Mouse (Mus musculus): ENCODE measurements at regions not wholly inside any gene's neighbourhood (a gene's known extent, or its start where the extent isn't known, plus 50 kb on each side); places are given as distances from the start of the nearest gene placed in this dataset.
A peak's percentile ranks its signal among the peaks of the same experiment; 100 is the strongest.

GRCm38 (mm10) chr10:17531021-17531420, 192.0 kb upstream of the Cited2 start:
- peak; percentile 93 for DNase-seq

GRCm38 (mm10) chr10:17538944-17539533, 184.0 kb upstream of the Cited2 start:
- peak; percentile 65 for DNase-seq

GRCm38 (mm10) chr10:17540404-17541375, 182.3 kb upstream of the Cited2 start:
- DNase-seq: peak; percentile 89

- peak; percentile 78 for DNase-seq
Observed at GRCm38 (mm10) chr10:17542104-17542846, 180.7 kb upstream of the Cited2 start.

DNA sequence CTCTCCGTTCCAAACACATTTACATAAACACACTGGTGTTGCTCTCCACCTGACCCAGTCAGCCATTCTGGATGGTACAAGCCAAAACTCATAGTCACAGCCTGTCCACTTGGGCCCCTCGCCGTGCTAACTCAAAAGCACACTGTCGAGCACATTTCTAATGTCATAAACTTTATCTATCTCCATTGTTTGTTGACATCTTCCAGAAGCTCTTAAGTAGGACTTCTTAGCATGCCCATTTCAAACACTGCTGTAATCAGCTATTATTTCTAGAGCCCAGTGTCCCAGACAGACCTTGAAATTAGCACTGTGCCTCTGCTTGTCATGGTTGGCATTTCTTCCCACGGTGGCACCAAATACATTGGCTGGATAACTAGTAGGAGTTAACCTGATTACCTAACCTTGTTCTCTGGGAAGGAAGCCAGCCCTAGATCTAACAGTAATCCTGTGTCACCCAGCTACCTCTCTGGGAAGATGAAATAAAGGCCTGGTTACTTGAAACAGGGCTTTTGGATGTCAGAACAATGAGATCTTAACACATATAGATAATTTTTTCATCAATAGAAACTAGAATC, 180.1 kb upstream of the Cited2 start:
- peak; percentile 91 for DNase-seq

DNA sequence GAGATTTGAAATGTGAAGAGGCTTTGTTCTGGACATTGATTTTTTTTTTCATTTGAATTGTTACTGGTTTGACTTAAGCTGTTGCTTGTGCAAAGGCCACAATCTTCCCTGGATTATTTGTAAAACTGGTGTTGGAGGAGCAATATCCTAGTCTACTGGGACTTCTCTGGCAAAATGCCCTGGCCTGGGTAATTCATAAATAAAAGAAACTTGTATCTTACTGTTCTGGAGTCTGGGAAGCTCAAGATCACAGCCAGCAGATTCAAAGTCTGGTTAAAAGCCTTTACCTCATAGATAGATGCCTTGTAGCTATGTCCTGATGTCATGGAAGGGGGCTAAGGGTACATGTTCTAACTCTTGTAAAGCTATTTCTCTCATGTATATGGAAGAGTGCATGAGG, 177.7 kb upstream of the Cited2 start:
- peak; percentile 88 for DNase-seq

DNA sequence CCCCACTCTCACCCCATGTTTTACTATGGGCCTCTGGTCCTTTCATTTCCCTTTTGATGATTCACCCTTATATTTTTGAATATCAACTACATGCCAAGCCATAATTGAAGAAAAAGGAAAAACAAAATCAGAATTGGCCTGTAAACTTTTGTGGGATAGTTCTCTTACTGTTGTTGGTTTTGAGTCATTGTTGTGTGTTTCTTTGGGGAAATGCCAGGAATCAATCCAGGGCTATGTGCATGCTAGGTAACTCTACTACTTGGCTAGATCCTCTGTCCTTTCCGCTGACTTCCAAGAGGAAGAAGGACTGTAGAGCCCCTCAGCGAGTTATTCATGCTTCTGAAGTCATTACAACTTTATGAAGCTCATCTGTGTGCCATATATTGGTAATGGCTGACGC, 175.0 kb upstream of the Cited2 start:
- peak; percentile 49 for DNase-seq

- peak; percentile 41 for DNase-seq
Observed at GRCm38 (mm10) chr10:17548629-17549580, 174.1 kb upstream of the Cited2 start.

DNA sequence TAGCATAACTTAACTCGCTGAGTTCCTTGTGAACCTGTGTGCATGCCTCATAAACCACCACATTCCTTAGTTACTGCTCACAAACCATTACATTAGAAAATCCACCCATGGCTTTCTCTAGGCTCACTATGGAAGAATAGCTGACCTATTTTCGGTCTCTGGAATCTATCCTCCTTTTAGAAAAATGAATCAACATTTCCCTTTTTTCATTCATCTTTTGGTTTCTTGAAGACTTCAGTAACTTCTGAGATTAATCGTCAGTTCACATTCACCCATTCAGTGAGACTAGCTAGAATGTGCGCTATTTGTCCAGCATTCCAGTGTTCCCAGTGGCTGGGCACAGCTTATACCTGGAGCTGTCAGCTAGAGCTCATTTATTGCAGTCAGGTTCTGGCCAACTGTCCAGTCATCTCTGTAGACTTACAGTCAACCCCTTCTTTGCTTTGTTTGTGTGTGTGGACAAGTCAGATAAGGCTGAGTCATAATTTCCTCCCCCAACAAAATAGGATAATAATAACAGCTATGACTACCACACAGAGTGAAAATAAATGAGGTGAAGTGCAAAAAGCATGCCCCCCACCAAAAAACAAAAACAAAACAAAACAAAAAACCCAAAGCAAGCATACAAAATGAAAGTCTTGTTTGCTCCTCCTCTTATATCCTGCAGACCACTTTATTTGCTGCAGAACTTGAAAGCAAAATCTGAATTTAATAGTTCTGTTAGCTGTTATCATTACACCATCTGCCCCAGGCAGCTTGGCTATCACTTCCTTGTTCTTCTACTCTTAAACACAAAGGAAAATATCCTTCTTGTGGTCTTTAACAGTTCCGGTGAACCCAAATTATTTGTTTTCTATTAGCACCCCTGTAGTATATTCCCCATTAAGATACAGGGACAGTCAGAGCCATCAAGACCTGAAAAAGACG, 173.0 kb upstream of the Cited2 start:
- DNase-seq: peak; percentile 64

- peak; percentile 64 for DNase-seq
Observed at GRCm38 (mm10) chr10:17550638-17551013, 172.4 kb upstream of the Cited2 start.

DNA sequence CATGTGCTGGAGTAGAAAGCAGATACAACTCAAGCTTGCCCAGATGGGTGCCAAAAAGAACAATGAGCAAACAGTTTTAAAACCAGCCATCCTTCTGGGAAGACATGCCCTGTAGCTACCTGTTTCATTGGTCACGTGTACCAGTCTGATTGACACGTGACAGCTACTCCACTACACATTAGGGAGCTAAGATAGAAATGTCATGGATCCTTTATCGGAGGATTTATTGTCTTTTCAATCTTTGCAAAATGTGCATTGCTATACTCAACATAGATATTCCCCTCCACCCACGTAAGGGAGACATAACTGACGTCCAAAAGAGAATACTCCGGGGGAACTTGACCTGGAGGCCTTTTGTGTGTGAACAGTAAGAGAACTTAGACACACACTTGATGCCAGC, 171.1 kb upstream of the Cited2 start:
- DNase-seq: peak; percentile 71

- DNase-seq: no peak
Observed at GRCm38 (mm10) chr10:17552277-17552676, 170.7 kb upstream of the Cited2 start.

GRCm38 (mm10) chr10:17556391-17556790, 166.6 kb upstream of the Cited2 start:
- no peak for DNase-seq

DNA sequence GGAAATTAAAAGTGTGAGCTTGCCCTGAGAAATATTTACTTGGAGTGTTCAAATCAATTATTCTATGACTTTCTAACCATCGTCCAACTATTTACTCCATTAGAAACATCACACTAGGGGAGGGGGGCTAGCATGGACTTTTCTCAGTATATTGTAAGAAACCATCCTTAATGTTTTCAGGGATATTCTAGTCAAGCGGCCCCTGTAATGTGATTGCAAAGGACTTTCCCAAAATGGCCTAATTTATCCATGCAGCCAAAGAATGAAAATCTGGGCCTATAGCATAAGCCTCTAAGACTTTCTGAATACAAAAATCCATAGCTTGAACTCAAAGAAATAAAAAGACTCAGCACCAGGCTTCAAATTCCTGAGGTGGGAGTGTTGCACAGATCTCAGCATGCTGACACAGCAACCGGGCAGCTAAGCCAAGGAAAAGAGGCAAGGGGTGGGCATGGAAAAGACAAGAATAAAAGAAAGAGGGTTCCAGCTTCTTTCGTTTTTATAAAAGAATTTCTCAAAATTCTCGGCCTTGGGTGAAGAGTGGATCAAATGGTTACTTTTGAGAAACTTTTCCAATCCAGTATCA, 163.6 kb upstream of the Cited2 start:
- no peak for DNase-seq

- peak; percentile 93 for DNase-seq
Observed at GRCm38 (mm10) chr10:17559980-17560379, 163.0 kb upstream of the Cited2 start.

DNA sequence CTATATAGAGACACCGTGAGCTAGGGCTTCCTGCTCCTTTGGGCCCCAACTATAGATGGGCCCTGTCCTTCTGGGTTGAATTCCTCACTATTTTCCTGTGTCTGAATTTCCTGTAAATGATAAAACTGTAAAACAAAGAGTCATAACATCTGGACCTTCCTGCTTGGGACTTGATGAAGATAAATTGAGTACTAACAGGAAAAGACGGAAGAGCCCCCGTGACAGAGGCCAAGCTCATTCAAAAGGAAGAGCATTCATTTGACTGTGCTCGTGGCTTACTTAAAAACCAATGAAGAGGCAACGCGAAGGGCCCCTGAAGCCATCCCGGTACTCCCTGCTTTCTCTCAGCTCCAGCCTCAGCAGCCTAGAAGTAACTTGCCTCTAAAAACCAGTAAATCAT, 161.6 kb upstream of the Cited2 start:
- DNase-seq: peak; percentile 79

- peak; percentile 66 for DNase-seq
Observed at GRCm38 (mm10) chr10:17561977-17562376, 161.0 kb upstream of the Cited2 start.

- peak; percentile 93 for DNase-seq
Observed at GRCm38 (mm10) chr10:17562410-17563350, 160.3 kb upstream of the Cited2 start.

- no peak for DNase-seq
Observed at GRCm38 (mm10) chr10:17563351-17563749, 159.7 kb upstream of the Cited2 start.
